27 mouse cellular contexts compared by ENCODE assay signal in genomic region chr10:22604801-22605200, GRCm38 (mm10). TPM values are rescaled to one million over a fixed set of nuclear protein-coding genes. Genes with fewer than 3 reads are reported as not detected.
"Had no signal": no experiment of that assay in that cellular context is flagged by ENCODE, and none has a peak within 500 bp of the region (broad histone marks: within the 10 kb centered on the region; RNA-seq: fewer than 3 reads in every experiment).

No protein-coding gene starts in this region.

- H3K4me2 ChIP-seq: heart, embryonic 12.5 days; hindbrain, embryonic 13.5 days; hindbrain, embryonic 15.5 days; intestine, embryonic 15.5 days; kidney, embryonic 15.5 days; limb, embryonic 12.5 days; liver, embryonic 11.5 days; liver, embryonic 13.5 days; liver, embryonic 15.5 days had no signal

- DNase-seq: gastrocnemius, adult 2 months; gastrocnemius, postnatal 10 days; gastrocnemius, postnatal 25 days; heart, adult 18-20 months; heart, postnatal 10 days; heart, postnatal 4 days; kidney, adult 18-20 months; kidney, adult 9 months; kidney, postnatal 14 days; kidney, postnatal 36 days; liver; liver, embryonic 13.5 days had no signal

- H3K36me3 ChIP-seq: heart, embryonic 10.5 days; heart, embryonic 12.5 days; hindbrain, embryonic 13.5 days; hindbrain, embryonic 15.5 days; intestine, embryonic 15.5 days; kidney, embryonic 15.5 days; limb, embryonic 10.5 days; limb, embryonic 12.5 days; liver, embryonic 13.5 days; liver, embryonic 15.5 days had no signal

- H3K4me1 ChIP-seq: intestine, embryonic 15.5 days; liver, embryonic 13.5 days; liver, embryonic 15.5 days had no signal

- H3K9me3 ChIP-seq: heart, embryonic 10.5 days; hindbrain, embryonic 13.5 days; hindbrain, embryonic 15.5 days; intestine, embryonic 15.5 days; kidney, embryonic 15.5 days; limb, embryonic 10.5 days; limb, embryonic 12.5 days; liver, embryonic 13.5 days; liver, embryonic 15.5 days had no signal

- H3K4me3 ChIP-seq: gastrocnemius, adult 2 months; heart, embryonic 10.5 days; heart, embryonic 12.5 days; hindbrain, embryonic 13.5 days; hindbrain, embryonic 15.5 days; intestine, embryonic 15.5 days; kidney, embryonic 15.5 days; left cerebral cortex, adult 2 months; limb, embryonic 10.5 days; limb, embryonic 12.5 days; liver, embryonic 13.5 days; liver, embryonic 15.5 days had no signal

- H3K27me3 ChIP-seq: heart, embryonic 12.5 days; hindbrain, embryonic 13.5 days; hindbrain, embryonic 15.5 days; intestine, embryonic 15.5 days; kidney, embryonic 15.5 days; limb, embryonic 12.5 days; liver, embryonic 13.5 days; liver, embryonic 15.5 days had no signal

- H3K27ac ChIP-seq: gastrocnemius, adult 2 months; heart, embryonic 10.5 days; hindbrain, embryonic 13.5 days; hindbrain, embryonic 15.5 days; intestine, embryonic 15.5 days; kidney, embryonic 15.5 days; kidney, postnatal 0 days; left cerebral cortex, adult 2 months; limb, embryonic 10.5 days; limb, embryonic 12.5 days; liver, embryonic 13.5 days; liver, embryonic 15.5 days had no signal

- ATAC-seq: inflammation-experienced regulatory T-cells, adult 6 months; intestine, embryonic 15.5 days; intestine, postnatal 0 days had no signal

- H3K9ac ChIP-seq: heart, embryonic 12.5 days; hindbrain, embryonic 13.5 days; hindbrain, embryonic 15.5 days; intestine, embryonic 15.5 days; kidney, embryonic 15.5 days; limb, embryonic 12.5 days; liver, embryonic 13.5 days; liver, embryonic 15.5 days had no signal

RNA-seq across cellular contexts. Expression of gene Slc2a12, which starts 40.0 kb away (rescaled TPM):
- total RNA-seq: granulocyte monocyte progenitor cell, adult 5-6 weeks had no signal
